Mouse (Mus musculus): ENCODE results near the gene Arhgef7.

The Arhgef7 gene

DNA sequence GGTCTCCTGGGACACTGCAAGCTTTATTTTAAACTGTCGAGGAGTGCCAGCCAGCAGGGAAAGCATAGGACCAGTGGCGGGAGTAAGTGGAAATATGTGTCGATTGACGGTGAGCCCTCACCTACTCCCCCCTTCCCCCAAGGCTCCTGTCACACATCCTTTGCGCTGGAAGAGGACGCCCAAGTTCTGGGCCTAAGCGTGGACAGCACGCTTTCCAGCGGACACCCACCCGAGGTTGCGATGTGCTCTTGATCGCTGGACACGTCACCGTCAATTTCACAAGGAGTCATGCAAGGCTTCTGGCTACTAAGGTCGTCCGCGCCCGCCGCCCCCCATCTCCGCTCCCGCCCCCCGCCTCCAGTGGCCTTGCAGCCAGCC is 259 bp upstream of the Arhgef7 start:
- DNase-seq = no peak

DNA sequence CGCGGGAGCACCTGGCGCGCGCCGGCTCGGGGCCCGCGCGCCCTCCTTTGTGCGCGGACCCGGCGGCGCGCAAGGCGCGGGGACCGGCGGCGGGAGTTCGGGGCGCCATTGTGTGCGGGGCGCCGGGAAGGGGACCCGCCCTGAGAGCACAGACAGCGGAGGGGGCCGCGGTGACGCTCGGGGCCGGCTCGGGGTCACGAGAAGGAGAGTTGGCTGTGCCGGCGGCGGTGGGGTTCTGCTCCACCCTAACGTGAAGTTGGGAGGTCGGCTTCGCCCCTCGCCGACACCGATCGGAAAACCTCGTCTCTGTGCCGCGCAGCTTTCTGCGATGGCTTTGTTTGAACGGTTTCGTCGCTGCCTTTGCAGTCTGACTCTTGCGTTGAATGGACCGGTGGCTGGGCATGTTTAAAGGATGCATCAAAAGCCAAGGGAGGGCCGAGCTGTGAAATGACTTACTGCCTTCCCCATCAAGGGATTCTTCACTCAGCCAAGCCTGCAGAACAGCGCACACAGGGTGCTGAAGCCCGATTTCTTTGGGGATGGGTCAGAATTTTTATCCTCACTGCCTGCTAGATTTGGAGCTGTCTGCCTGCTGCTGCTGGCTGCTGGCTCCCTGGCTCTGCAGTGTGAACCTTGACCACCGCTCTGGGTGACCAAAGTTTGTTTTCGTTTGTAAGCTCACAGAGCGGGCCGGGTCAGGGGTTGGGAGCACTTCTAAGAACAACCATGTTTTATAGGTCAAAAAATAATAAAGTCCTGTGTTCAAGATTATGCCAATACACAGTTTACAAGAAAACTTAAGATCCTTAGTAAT is 1.2 kb downstream of the Arhgef7 start:
- no peak for DNase-seq

GRCm38 (mm10) chr8:11730271-11730940 is 2.9 kb downstream of the Arhgef7 start:
- DNase-seq = no peak

- DNase-seq = no peak
Observed at GRCm38 (mm10) chr8:11735672-11736235, 8.2 kb downstream of the Arhgef7 start.

GRCm38 (mm10) chr8:11737096-11737495 is 9.6 kb downstream of the Arhgef7 start:
- no peak for DNase-seq

GRCm38 (mm10) chr8:11739082-11739481 is 11.6 kb downstream of the Arhgef7 start:
- DNase-seq = no peak

DNA sequence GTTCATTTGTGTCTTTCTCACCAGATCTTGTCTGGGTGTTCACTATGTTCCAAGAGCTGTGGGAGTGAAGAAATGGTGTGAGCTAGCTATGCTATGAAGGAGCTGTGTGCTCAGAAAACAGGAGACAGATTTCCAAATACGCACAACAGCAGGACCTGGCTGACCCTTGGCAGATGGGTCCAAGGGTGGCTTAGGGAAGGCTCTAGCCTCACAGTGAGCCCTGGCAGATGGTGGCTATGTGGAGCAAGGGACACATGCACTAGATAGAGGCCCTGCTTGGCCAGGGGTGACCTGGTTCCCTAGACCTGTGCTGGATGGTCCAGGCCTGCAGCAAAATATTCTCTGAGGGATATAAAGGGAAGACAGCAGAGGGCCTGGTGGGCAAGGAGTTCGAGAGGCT is 13.3 kb downstream of the Arhgef7 start:
- no peak for DNase-seq

GRCm38 (mm10) chr8:11743580-11743979 is 16.1 kb downstream of the Arhgef7 start:
- DNase-seq = no peak

DNA sequence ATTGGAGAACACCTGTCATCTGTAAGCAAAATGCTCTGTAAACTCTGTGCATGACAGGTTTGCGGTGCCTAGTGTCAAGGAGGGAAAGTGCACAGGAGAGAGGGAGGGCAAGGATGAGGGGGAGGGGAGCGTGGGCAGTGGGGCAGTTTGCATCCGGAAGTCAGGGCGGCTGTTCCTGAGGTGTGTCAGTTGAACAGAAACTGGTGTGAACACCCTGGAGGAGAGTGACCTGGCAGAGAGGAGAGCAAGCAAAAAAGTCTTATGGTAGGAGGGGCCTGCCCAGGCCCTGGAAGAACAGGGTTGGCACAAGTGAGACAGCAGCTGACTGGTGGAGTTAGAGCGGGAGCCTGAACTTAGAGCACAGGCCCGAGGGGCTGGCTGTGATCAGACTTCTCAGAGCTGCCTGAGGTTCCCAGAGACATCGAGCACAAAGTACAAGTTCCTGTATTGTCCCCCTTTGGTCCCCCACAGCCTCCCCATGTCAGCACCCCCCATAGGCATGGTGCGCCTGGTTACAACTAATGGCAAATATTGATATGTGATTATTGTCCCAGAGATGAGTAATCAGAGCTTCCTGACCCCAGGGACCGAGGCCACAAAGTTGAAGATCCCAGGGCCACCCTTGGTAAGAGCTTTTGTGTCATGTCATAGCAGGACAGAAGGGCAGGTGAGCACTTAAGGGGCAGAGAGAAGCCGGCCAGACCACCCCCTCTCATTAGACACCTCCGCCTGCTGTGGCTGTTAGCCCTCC is 19.5 kb downstream of the Arhgef7 start:
- DNase-seq = no peak

DNA sequence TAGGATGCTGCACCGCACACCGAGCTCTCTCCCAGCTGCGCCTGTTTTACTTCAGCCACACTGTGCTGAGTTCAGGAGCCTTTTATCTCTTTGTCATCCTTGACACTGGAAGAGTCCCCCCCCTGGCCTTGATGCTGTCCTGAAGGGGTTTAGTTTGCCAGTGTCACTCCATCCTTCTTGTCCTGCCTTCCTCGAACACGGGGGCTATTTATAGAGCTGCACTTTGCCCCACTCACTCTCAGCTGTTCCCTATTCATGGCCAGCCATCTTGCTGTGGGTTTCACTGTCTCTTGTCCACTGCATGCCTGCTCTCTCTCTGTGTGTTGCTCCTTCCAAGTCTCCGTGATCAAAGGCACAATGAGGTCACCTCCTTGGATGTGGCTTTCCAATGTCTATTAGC is 22.0 kb downstream of the Arhgef7 start:
- no peak for DNase-seq

GRCm38 (mm10) chr8:11752338-11752737 is 24.8 kb downstream of the Arhgef7 start:
- DNase-seq = no peak

DNA sequence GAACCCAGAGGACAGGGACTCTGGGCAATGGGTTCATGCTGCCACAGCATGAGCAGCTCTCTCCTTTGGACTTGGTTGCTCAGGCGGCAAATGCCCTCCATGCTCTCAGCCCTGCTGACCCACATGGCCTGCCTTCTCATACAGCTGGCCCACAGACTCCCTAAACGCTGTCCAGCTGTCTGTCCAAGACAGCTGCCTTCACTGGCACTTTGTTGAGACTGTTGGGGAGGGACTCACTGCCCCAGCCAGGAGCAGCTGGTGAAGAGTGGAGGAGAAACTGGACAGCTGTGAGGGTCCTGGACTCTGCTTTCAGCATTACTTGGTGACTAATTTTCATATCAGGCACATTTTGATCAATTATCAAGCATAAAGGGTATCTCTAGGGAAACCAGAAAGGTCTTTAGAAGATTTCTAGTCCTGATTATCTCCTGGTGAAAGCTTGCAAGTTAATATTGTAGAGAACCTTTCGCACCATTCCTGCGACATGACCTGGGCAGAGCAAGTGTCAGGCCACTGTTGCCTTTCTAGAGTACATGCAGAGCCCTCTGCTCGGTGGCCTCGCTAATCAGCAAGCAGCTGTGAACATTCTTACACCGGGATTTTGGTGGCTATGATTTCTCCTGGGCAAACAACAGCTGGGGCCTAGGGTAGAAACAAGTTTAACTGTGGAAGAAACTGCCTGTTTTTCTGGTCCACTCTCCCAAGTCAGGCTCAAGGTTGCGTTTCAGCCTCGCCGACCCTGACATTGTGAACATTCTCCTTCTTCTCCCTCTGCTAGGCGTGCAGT is 25.8 kb downstream of the Arhgef7 start:
- no peak for DNase-seq

DNA sequence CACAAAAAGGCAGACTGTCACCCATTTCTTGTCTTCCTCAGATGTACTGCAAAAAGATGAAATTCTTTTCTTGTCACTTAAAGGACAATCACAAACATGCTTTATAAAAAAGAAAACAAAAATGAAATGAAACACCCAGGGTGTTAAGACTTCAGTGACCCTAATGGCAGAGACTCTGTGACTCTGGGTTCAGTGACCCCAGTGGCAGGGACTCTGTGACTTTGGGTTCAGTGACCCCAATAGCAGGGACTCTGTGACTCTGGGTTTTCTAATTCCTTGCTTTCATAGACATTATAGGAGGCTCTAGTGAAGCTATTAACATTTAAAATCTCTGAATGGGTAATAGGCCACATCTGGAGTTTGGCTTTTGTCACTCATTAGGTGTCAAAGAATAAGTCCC is 27.2 kb downstream of the Arhgef7 start:
- no peak for DNase-seq

DNA sequence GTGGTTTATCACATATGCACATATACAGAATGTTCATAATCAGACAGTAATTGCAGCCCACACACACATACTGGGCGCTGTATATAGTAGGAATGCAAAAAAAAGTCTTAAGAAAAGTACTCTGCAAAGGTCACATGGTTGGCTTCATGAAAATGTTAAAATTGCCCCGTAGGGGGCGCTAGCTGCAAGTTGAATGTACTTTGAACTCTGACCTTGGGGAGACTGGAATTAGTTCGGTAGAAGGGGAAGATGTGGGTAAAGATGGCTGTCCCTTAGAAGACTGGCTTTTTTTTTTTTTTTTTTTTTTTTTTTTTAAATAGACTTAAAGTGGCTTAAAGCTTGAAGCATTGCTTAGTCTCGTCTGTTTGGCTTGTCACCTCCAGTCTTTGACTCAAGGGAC is 28.4 kb downstream of the Arhgef7 start:
- peak; percentile 80 for DNase-seq

DNA sequence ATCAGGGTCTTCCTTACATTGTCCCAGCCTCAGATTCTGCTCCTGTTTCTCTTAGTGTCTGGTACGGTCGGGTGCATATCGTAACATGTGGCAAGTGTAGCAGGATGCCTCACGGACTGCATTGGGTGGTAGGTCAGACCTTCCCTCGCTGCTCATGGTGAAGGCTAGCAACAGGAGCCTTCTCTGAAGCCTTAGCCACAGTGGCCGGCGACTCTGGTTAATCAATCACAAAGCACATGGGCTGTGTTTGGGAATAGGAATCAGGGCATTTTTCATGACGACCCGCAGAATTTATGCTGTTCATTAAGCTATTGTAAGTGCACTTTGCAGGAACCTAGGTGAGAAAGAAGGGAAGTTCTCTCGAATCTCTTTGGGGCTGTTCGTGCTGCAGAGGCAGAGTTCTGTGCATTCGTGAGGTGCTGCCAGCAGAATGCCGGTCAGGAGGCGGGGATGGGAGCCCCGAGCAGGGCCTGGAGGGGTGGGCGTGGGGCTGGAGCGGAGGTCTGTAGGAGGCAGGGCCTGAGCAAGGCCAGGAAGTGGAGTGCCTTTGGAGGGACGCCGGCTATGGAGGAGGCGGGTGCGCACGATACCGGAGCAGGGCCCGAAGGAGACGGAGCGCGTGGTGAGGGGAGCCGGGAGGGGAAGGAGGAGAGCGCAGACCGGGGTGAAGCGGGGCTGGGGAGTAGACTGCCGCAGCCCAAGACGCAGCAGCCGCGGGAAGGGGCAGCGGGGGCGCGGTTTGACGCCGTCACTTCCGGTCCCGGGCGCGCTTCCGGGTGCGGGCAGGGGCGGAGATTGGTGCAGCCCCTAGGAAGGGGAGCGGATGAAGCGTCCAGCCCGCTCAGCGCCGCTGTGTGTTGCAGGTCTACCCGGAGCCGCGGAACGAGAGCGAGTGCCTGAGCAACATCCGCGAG is 30.3 kb downstream of the Arhgef7 start:
- DNase-seq = peak; percentile 97

GRCm38 (mm10) chr8:11758482-11759281 is 31.2 kb downstream of the Arhgef7 start:
- no peak for DNase-seq

DNA sequence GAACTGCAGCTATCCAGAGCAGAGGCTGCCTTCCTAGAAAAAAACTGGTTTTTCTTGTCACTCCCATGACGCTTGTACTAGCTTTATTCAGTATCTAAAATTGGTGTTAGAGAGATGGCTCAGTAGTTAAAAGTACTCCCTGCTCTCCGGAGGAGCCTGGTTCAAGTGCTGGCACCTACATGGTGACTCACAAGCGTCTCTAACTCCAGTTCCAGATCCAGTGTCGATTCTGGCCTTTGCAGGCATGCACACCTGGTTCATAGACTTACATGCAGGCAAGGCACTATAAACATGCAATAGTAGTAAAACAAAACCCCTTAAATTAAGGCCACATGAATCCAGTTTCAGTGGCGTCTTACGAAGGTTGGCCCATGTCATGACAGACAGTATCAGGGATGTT is 34.0 kb downstream of the Arhgef7 start:
- no peak for DNase-seq

DNA sequence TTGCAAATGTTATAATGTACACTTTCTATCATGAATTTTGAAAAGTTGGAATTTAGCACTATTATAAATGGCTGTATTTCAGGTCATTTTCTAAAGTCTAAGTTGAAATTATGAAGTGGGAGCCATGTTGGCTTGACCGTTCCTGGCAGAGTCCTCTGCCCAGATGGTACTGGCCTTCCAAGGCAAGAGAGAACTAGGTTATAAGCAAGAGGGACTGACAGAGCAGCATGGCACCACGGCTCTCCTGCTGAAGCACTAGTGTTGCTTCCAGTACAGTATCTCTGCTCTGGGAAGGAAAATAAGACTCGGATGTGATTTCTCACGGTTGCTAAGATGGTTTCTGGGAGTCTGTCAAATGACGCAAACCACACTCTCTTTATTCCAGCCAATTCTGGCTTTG is 34.5 kb downstream of the Arhgef7 start:
- DNase-seq = no peak

GRCm38 (mm10) chr8:11762821-11763220 is 35.3 kb downstream of the Arhgef7 start:
- DNase-seq = no peak

DNA sequence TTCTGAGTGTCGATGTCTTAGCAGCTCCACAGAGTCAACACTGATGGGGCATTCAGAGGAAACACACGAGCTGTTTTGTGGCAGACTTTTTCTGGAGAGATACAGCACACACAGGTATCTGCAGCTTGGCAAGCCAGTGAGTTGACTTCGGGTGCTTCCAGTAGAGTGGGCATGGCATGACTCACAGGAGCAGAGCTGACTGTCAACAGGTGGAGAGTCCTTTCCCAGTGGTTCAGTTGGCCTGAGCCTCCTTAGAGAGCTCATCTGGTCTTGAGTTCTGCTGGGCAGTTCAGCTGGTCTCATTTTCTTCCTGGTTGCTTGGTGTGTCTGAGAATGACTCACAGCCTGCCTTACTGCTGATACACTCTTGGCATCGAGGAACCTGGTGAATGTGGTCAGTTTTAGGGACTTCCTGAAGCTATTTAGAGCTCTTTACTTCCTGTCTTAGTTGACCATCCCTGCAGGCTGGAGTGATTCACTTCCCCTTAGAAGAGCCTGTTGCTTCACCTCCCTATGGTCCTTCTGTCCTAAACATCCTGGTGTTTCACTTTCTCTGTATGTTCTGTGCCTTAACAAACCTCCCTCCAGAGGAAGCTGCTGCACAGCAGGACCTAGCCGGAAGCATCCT is 39.8 kb downstream of the Arhgef7 start:
- DNase-seq = no peak

Measured in thymus, postnatal 14 days (tissue).